Mouse (Mus musculus) brain, embryonic 14.5 days (tissue): ENCODE measurements around the gene Odf3l1.

ENCODE experiments used
- CTCF ChIP-seq: fragments of 200-500 bp; IDR thresholded peaks from 2 replicates; pipeline ENCODE4 v1.5.1; 2012; ENCODE audit warnings: inconsistent platforms, mild to moderate bottlenecking, moderate library complexity, borderline replicate concordance; ENCODE audit not compliant: insufficient read depth, insufficient read length; ENCODE audit errors: extremely low read depth
- POLR2A ChIP-seq: fragments of 200-500 bp; IDR thresholded peaks from 2 replicates; pipeline ENCODE4 v1.6.1; 2012; ENCODE audit warnings: mild to moderate bottlenecking, inconsistent platforms, borderline replicate concordance; ENCODE audit not compliant: poor library complexity, insufficient read depth, insufficient read length, severe bottlenecking; ENCODE audit errors: extremely low read depth

DNA sequence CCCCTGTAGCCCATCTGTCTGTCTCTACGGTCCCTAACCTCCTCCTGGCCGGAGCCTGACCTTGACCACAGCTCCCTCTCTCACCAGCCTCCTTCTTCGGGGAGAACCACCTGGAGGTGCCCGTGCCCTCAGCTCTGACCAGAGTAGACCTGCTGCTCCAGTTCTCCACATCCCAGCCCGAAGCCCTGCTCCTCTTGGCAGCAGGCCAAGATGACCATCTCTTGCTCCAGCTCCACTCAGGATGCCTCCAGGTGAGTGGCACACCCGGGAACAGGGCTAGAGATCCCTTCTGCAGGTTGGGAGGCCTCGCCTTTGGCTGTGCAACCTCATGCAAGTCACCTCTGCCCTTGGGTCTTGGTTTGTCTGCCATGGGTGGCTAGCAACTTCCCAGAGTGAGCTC lies 19.0 kb upstream of the Odf3l1 start:
- TF ChIP-seq CTCF (no peak), POLR2A (no peak)
